Mouse (Mus musculus): Measurements from ENCODE around the gene Ppm1j. TPM values are rescaled to one million over a fixed set of nuclear protein-coding genes. Genes with fewer than 3 reads are reported as not detected.
"Not testable (repeated sequence)": the region's sequence is repeated elsewhere in the genome, so short reads cannot be mapped to it uniquely, and the experiment has no call there.

Ppm1j gene
- total and polyA plus RNA-seq, 2 experiments, result 0.28 to 1.4 TPM

DNA sequence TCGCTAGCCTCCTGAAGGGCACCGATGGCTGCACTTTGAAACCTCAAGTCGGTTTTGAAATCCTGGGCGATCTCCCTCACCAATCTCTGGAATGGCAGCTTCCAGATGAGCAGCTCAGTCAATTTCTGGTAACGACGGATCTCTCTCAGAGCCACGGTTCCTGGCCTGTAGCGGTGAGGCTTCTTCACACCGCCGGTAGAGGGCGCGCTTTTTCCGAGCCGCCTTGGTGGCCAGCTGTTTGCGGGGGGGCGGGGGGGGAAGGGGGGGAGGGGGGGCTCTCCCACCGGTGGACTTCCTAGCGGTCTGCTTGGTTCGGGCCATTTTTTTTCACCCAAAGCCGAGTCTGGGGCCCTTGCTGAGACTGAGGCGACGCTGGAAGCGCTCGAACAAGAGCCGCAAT lies 28.0 kb upstream of the Ppm1j start:
- TF ChIP-seq CTCF (IDR thresholded peaks at IDR 0.05; ENCODE audit: low read depth, low read length), result peak; percentile 67
- H3K27ac ChIP-seq (replicated peaks; ENCODE audit: insufficient read depth, low read depth, low read length); H3K27me3 ChIP-seq (ENCODE audit: control insufficient read depth, insufficient read depth, low read length); H3K79me2 ChIP-seq (ENCODE audit: control insufficient read depth, insufficient read depth, low read length); H3K36me3 ChIP-seq (ENCODE audit: control insufficient read depth, insufficient read depth, low read length); H3K4me3 ChIP-seq (ENCODE audit: insufficient read depth, low read depth, low read length); H3K9ac ChIP-seq (ENCODE audit: low read depth, low read length); H3K4me1 ChIP-seq (ENCODE audit: control insufficient read depth, insufficient read depth, low read length): not testable (repeated sequence)
- 22% methylated on average over 20 of the region's 25 CpGs for WGBS
- peak; percentile 5 for DNase-seq (ENCODE audit: extremely low read depth, low read depth, low spot score)

DNA sequence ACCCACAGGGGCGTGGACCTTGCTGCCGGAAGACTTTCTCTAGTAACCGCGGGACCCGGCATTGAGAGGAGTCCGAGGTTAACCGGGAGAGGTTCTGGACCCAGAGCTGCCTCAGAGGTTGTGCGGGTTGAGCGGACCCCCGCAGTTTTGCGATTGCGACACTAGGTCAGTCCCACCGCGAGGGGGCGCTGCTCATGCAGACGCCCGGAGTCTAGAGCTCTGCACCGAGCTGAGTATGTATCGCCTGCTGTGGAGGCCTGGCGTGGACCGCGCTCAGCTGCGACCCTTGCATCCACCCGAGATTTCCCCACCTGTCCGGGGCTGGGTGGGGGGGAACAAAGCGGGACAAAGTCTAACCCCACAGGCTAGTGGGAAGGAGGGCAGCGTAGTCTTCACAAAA lies 22.4 kb upstream of the Ppm1j start:
- Histone ChIP-seq H3K27ac (replicated peaks; ENCODE audit: insufficient read depth, low read depth, low read length) (no peak overlapping the region), H3K4me1 (ENCODE audit: control insufficient read depth, insufficient read depth, low read length) (peaks cover 3% of the 10 kb centered on the region; the same call in 1 of the 2 replicates), H3K79me2 (ENCODE audit: control insufficient read depth, insufficient read depth, low read length) (no peaks in the 10 kb centered on the region), H3K4me3 (ENCODE audit: insufficient read depth, low read depth, low read length) (peak overlapping the region; percentile 2; the same call in 1 of the 2 replicates), H3K9ac (ENCODE audit: low read depth, low read length) (no peak overlapping the region), H3K27me3 (ENCODE audit: control insufficient read depth, insufficient read depth, low read length) (no peaks in the 10 kb centered on the region), H3K36me3 (ENCODE audit: control insufficient read depth, insufficient read depth, low read length) (no peaks in the 10 kb centered on the region)
- DNase-seq (ENCODE audit: extremely low read depth, low read depth, low spot score), result peak; percentile 9
- WGBS, result 3% methylated on average over 27 of the region's 27 CpGs
- peak; percentile 82 for TF ChIP-seq CTCF (IDR thresholded peaks at IDR 0.05; ENCODE audit: low read depth, low read length)
- TF ChIP-seq POLR2A (IDR thresholded peaks at IDR 0.05; ENCODE audit: extremely low read depth, insufficient read depth, low read length), result no peak

DNA sequence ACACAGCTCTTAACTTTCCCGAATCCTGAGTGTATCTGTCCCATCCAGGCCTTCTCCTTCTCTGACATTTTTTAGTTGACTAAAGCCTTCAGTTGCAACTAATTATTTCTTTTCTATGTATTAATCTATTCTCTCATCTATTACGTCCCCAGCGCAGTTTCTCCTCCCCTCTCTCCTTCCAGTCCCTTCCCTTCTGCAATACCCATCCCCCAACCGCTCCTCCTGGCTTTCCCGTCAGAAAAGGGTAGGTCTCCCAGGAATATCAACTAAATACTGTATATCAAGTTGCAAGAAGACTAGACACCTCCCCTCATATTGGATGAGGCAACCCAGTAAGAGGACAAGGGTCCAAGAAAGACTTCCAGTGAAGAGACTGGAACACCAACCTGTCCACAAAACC lies 22.0 kb upstream of the Ppm1j start:
- WGBS, result 32% methylated on average over 5 of the region's 5 CpGs
- Histone ChIP-seq H3K4me1 (ENCODE audit: control insufficient read depth, insufficient read depth, low read length) (peaks cover 3% of the 10 kb centered on the region; the same call in 1 of the 2 replicates), H3K79me2 (ENCODE audit: control insufficient read depth, insufficient read depth, low read length) (no peaks in the 10 kb centered on the region), H3K4me3 (ENCODE audit: insufficient read depth, low read depth, low read length) (no peak overlapping the region), H3K27ac (replicated peaks; ENCODE audit: insufficient read depth, low read depth, low read length) (no peak overlapping the region), H3K9ac (ENCODE audit: low read depth, low read length) (no peak overlapping the region), H3K27me3 (ENCODE audit: control insufficient read depth, insufficient read depth, low read length) (no peaks in the 10 kb centered on the region), H3K36me3 (ENCODE audit: control insufficient read depth, insufficient read depth, low read length) (no peaks in the 10 kb centered on the region)
- peak; percentile 6 for DNase-seq (ENCODE audit: extremely low read depth, low read depth, low spot score)
- TF ChIP-seq CTCF (IDR thresholded peaks at IDR 0.05; ENCODE audit: low read depth, low read length), result no peak

DNA sequence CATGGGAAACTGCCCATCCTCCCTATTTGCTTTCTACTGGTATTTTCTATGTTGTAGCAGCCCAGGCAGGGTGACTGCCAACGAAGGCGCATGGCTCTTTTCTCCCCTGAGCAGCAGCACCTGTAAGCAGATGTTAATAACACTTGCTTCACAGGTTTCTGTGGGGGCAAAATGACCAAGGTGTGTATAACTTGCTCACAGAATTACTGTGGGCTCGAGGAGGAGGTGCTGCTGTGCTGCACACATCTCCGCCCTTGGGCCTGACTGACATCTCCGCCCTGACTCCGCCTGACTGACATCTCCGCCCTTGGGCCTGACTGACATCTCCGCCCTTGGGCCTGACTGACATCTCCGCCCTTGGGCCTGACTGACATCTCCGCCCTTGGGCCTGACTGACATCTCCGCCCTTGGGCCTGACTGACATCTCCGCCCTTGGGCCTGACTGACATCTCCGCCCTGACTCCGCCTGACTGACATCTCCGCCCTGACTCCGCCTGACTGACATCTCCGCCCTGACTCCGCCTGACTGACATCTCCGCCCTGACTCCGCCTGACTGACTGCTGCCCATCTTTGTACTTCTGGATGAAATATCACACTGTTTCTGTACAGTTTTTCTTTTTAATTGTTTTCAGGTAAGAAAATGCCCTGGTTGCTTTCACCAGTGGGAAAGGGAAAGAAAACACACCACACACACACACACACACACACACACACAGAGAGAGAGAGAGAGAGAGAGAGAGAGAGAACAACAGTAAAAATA lies 18.6 kb upstream of the Ppm1j start:
- not testable (repeated sequence) for H3K4me1 ChIP-seq (ENCODE audit: control insufficient read depth, insufficient read depth, low read length); H3K36me3 ChIP-seq (ENCODE audit: control insufficient read depth, insufficient read depth, low read length); H3K27me3 ChIP-seq (ENCODE audit: control insufficient read depth, insufficient read depth, low read length); H3K27ac ChIP-seq (replicated peaks; ENCODE audit: insufficient read depth, low read depth, low read length); H3K4me3 ChIP-seq (ENCODE audit: insufficient read depth, low read depth, low read length); H3K9ac ChIP-seq (ENCODE audit: low read depth, low read length); H3K79me2 ChIP-seq (ENCODE audit: control insufficient read depth, insufficient read depth, low read length)
- 12% methylated on average over 20 of the region's 20 CpGs for WGBS
- DNase-seq (ENCODE audit: extremely low read depth, low read depth, low spot score), result peak; percentile 61

DNA sequence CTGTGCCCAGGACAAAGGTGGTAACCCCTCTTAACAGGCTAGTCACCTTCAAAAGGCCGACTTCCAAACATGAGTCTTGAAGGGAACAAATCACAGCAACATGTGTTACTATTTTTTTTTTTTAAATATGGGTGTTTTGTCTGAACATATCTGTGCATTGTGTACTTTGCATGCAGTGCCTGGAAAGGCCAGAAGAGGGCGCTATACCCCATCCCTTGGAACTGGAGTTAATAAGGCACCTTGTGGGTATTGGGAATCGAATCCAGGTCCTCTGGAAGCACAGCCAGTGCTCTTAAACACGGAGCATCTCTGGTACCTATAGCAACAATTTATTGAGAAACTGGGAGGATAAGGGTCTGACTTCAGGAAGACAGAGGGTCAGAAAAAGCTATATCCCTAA lies 15.8 kb upstream of the Ppm1j start:
- Histone ChIP-seq H3K9ac (ENCODE audit: low read depth, low read length) (no peak overlapping the region), H3K79me2 (ENCODE audit: control insufficient read depth, insufficient read depth, low read length) (no peaks in the 10 kb centered on the region), H3K27me3 (ENCODE audit: control insufficient read depth, insufficient read depth, low read length) (no peaks in the 10 kb centered on the region), H3K36me3 (ENCODE audit: control insufficient read depth, insufficient read depth, low read length) (no peaks in the 10 kb centered on the region), H3K4me3 (ENCODE audit: insufficient read depth, low read depth, low read length) (no peak overlapping the region), H3K4me1 (ENCODE audit: control insufficient read depth, insufficient read depth, low read length) (peaks cover 3% of the 10 kb centered on the region; the same call in 1 of the 2 replicates), H3K27ac (replicated peaks; ENCODE audit: insufficient read depth, low read depth, low read length) (no peak overlapping the region)
- DNase-seq (ENCODE audit: extremely low read depth, low read depth, low spot score), result peak; percentile 9
- TF ChIP-seq CTCF (IDR thresholded peaks at IDR 0.05; ENCODE audit: low read depth, low read length) (peak; percentile 57), POLR2A (IDR thresholded peaks at IDR 0.05; ENCODE audit: extremely low read depth, insufficient read depth, low read length) (no peak)
- 26% methylated on average over 4 of the region's 4 CpGs for WGBS

DNA sequence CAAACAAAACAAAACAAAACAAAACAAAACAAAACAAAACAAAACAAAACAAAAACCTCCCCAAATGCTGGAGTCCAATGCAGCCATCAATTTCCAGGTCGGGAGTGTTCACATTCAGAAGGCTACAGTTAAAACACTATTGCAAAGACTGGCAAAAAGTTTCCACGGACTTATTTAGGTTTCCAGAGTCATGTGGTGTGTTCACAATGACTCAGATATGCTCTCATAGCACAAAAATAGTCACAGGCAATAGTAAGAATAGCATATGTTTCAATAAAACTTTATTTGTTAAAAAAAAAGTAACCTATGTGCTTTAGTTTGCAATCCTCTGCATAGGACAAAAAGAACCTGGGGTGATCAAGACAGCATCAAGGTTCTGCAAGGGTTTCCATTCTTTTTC lies 13.7 kb upstream of the Ppm1j start:
- H3K27ac ChIP-seq (replicated peaks; ENCODE audit: insufficient read depth, low read depth, low read length), result no peak overlapping the region

More for the DNA sequence above, 13.7 kb upstream of the Ppm1j start:
- Histone ChIP-seq H3K79me2 (ENCODE audit: control insufficient read depth, insufficient read depth, low read length) (no peaks in the 10 kb centered on the region), H3K36me3 (ENCODE audit: control insufficient read depth, insufficient read depth, low read length) (no peaks in the 10 kb centered on the region), H3K4me1 (ENCODE audit: control insufficient read depth, insufficient read depth, low read length) (no peaks in the 10 kb centered on the region), H3K27me3 (ENCODE audit: control insufficient read depth, insufficient read depth, low read length) (no peaks in the 10 kb centered on the region; the same call in 1 of the 2 replicates), H3K4me3 (ENCODE audit: insufficient read depth, low read depth, low read length) (no peak overlapping the region), H3K9ac (ENCODE audit: low read depth, low read length) (no peak overlapping the region)
- 70% methylated on average over 2 of the region's 2 CpGs for WGBS
- DNase-seq (ENCODE audit: extremely low read depth, low read depth, low spot score), result no peak
- TF ChIP-seq CTCF (IDR thresholded peaks at IDR 0.05; ENCODE audit: low read depth, low read length) (no peak), POLR2A (IDR thresholded peaks at IDR 0.05; ENCODE audit: extremely low read depth, insufficient read depth, low read length) (no peak)

All from liver, adult 2 months (tissue).